ENCODE assay signal across 9 mouse cellular contexts in genomic region chr4:108798083-108798830, GRCm38 (mm10). TPM values are rescaled to one million over a fixed set of nuclear protein-coding genes. Genes with fewer than 3 reads are reported as not detected.
A peak's percentile ranks its signal among the peaks of the same experiment; 100 is the strongest.
DNase-seq lines count a peak whose midpoint lies in the region; ATAC-seq and TF ChIP-seq lines count a peak whose summit lies in the region.
"Had no signal": no experiment of that assay in that cellular context is flagged by ENCODE, and none has a peak within 500 bp of the region (broad histone marks: within the 10 kb centered on the region; RNA-seq: fewer than 3 reads in every experiment).

No protein-coding gene starts in this region.

- TF ChIP-seq EP300 in stomach, postnatal 0 days (optimal IDR thresholded peaks at IDR 0.05), result no peak

- no peak overlapping the region for H3K4me2 ChIP-seq in liver, embryonic 11.5 days
- no peak overlapping the region for H3K4me2 ChIP-seq in stomach, postnatal 0 days (replicated peaks; ENCODE audit: low read depth)
- H3K4me2 ChIP-seq: embryonic facial prominence, embryonic 13.5 days had no signal

- WGBS in liver, adult 2 months, result 43% methylated on average over 2 of the region's 2 CpGs
- 37% methylated on average over 2 of the region's 2 CpGs for WGBS in liver, embryonic 11.5 days
- 54% methylated on average over 2 of the region's 2 CpGs for WGBS in stomach, postnatal 0 days

- H3K27ac ChIP-seq in liver, adult 2 months (replicated peaks; ENCODE audit: insufficient read depth, low read depth, low read length), result no peak overlapping the region
- H3K27ac ChIP-seq in liver, embryonic 11.5 days (ENCODE audit: low read depth, low read length), result no peak overlapping the region
- no peak overlapping the region for H3K27ac ChIP-seq in stomach, postnatal 0 days (replicated peaks)
- H3K27ac ChIP-seq: embryonic facial prominence, embryonic 13.5 days had no signal

- no peak overlapping the region for H3K4me3 ChIP-seq in liver, adult 2 months (ENCODE audit: insufficient read depth, low read depth, low read length)
- H3K4me3 ChIP-seq in liver, embryonic 11.5 days (ENCODE audit: low read depth, low read length), result no peak overlapping the region
- H3K4me3 ChIP-seq in stomach, postnatal 0 days (ENCODE audit: low read depth, low read length), result no peak overlapping the region
- H3K4me3 ChIP-seq: embryonic facial prominence, embryonic 13.5 days had no signal

- H3K9ac ChIP-seq in liver, adult 2 months (ENCODE audit: low read depth, low read length), result no peak overlapping the region
- no peak overlapping the region for H3K9ac ChIP-seq in liver, embryonic 11.5 days (ENCODE audit: low read depth, low read length)
- H3K9ac ChIP-seq in stomach, postnatal 0 days (ENCODE audit: low read length), result no peak overlapping the region
- H3K9ac ChIP-seq: embryonic facial prominence, embryonic 13.5 days had no signal

- no peaks in the 10 kb centered on the region for H3K4me1 ChIP-seq in liver, adult 2 months (ENCODE audit: control insufficient read depth, insufficient read depth, low read length)
- H3K4me1 ChIP-seq in liver, embryonic 11.5 days (replicated peaks; ENCODE audit: control insufficient read depth, insufficient read depth, low read length), result no peaks in the 10 kb centered on the region
- no peaks in the 10 kb centered on the region for H3K4me1 ChIP-seq in stomach, postnatal 0 days (replicated peaks; ENCODE audit: control insufficient read depth, insufficient read depth)
- H3K4me1 ChIP-seq: embryonic facial prominence, embryonic 13.5 days had no signal

- no peaks in the 10 kb centered on the region for H3K27me3 ChIP-seq in liver, adult 2 months (ENCODE audit: control insufficient read depth, insufficient read depth, low read length)
- no peaks in the 10 kb centered on the region for H3K27me3 ChIP-seq in liver, embryonic 11.5 days (replicated peaks; ENCODE audit: control insufficient read depth, insufficient read depth, low read length)
- no peaks in the 10 kb centered on the region for H3K27me3 ChIP-seq in stomach, postnatal 0 days (ENCODE audit: control insufficient read depth, insufficient read depth, low read length)
- H3K27me3 ChIP-seq: embryonic facial prominence, embryonic 13.5 days had no signal

- H3K79me2 ChIP-seq in liver, adult 2 months (ENCODE audit: control insufficient read depth, insufficient read depth, low read length), result no peaks in the 10 kb centered on the region

- no peaks in the 10 kb centered on the region for H3K9me3 ChIP-seq in liver, embryonic 11.5 days (ENCODE audit: control insufficient read depth, low read length)
- no peaks in the 10 kb centered on the region for H3K9me3 ChIP-seq in stomach, postnatal 0 days (ENCODE audit: control insufficient read depth, low read length)
- H3K9me3 ChIP-seq: embryonic facial prominence, embryonic 13.5 days had no signal

- H3K36me3 ChIP-seq in liver, adult 2 months (ENCODE audit: control insufficient read depth, insufficient read depth, low read length), result no peaks in the 10 kb centered on the region
- no peaks in the 10 kb centered on the region for H3K36me3 ChIP-seq in liver, embryonic 11.5 days (ENCODE audit: control insufficient read depth, insufficient read depth, low read length)
- H3K36me3 ChIP-seq in stomach, postnatal 0 days (ENCODE audit: control insufficient read depth, insufficient read depth, low read length), result no peaks in the 10 kb centered on the region
- H3K36me3 ChIP-seq: embryonic facial prominence, embryonic 13.5 days had no signal

- TF ChIP-seq POLR2A in liver, adult 2 months (IDR thresholded peaks at IDR 0.05; ENCODE audit: extremely low read depth, insufficient read depth, low read length), result no peak

- peak; percentile 76 for TF ChIP-seq CTCF in liver, adult 2 months (IDR thresholded peaks at IDR 0.05; ENCODE audit: low read depth, low read length)
- TF ChIP-seq CTCF in stomach, postnatal 0 days (IDR thresholded peaks at IDR 0.05; ENCODE audit: low read depth), result peak; percentile 84

- DNase-seq in liver, adult 2 months (ENCODE audit: extremely low read depth, low read depth, low spot score), result peak; percentile 48
- no peak for DNase-seq in liver, embryonic 11.5 days (ENCODE audit: low spot score)
- DNase-seq in adrenal gland, adult 2 months, result peak; percentile 70
- DNase-seq in embryo, embryonic 11.5 days (ENCODE audit: low read depth, low spot score), result peak; percentile 26
- peak; percentile 80 for DNase-seq in heart, postnatal 4 days
- DNase-seq in layer of hippocampus, postnatal 25 days (ENCODE audit: extremely low spot score in 1 of 2, low spot score in 1 of 2), result peak; percentile 35 to 86
- peak; percentile 54 for DNase-seq in mesoderm, embryonic 11.5 days (ENCODE audit: low read depth, low spot score)
- peak; percentile 81 for DNase-seq in stomach, postnatal 0 days (ENCODE audit: low spot score)

- ATAC-seq in liver, embryonic 11.5 days (replicated peaks; ENCODE audit: low FRiP score), result no peak; the same call in 1 of the 2 replicates
- ATAC-seq in stomach, postnatal 0 days (ENCODE audit: low FRiP score, low TSS enrichment), result peak; percentile 67

RNA-seq across cellular contexts. Expression of gene Zfyve9, which starts 17.7 kb away (rescaled TPM):
- 15.0 and 15.4 TPM in 2 replicates for total RNA-seq in liver, adult 2 months (2014; rRNA removed)
- polyA plus RNA-seq in liver, adult 2 months (2012; rRNA removed), result 2.1 and 2.2 TPM in 2 replicates
- 1.2 and 1.9 TPM in 2 replicates for polyA plus RNA-seq in liver, embryonic 11.5 days (2014; fragmentation: Nextera tagmentation; extraction: Ambion mirVana)
- 10 to 100 TPM; 27.2 to 28.9 TPM for total RNA-seq in adrenal gland, adult 2 months (2021)
- polyA plus RNA-seq in adrenal gland, adult 2 months (2012; rRNA removed), result 4.1 and 4.5 TPM in 2 replicates
- total RNA-seq in heart, postnatal 4 days (2021), result 10 to 100 TPM; 24.3 to 25.7 TPM
- 10 to 100 TPM; 53.1 to 54.6 TPM for total RNA-seq in layer of hippocampus, postnatal 25 days (2021)
- 2.6 and 3.0 TPM in 2 replicates for polyA plus RNA-seq in stomach, postnatal 0 days (2015; fragmentation: Nextera tagmentation; extraction: Ambion mirVana)

RNA-seq across cellular contexts. Expression of gene Btf3l4, which starts 35.2 kb away (rescaled TPM):
- 27.3 and 29.9 TPM in 2 replicates for total RNA-seq in liver, adult 2 months (2014; rRNA removed)
- polyA plus RNA-seq in liver, adult 2 months (2012; rRNA removed), result 7.0 and 8.1 TPM in 2 replicates
- 121 and 125 TPM in 2 replicates for polyA plus RNA-seq in liver, embryonic 11.5 days (2014; fragmentation: Nextera tagmentation; extraction: Ambion mirVana)
- total RNA-seq in adrenal gland, adult 2 months (2021), result 100 to 1,000 TPM; 124 to 146 TPM
- polyA plus RNA-seq in adrenal gland, adult 2 months (2012; rRNA removed), result 6.0 and 10.3 TPM in 2 replicates
- 100 to 1,000 TPM; 130 to 132 TPM for total RNA-seq in heart, postnatal 4 days (2021)
- total RNA-seq in layer of hippocampus, postnatal 25 days (2021), result 10 to 100 TPM; 92.4 to 93.2 TPM
- 114 TPM in 2 replicates for polyA plus RNA-seq in stomach, postnatal 0 days (2015; fragmentation: Nextera tagmentation; extraction: Ambion mirVana)

RNA-seq across cellular contexts. Expression of gene Txndc12, which starts 36.1 kb away (rescaled TPM):
- total RNA-seq in liver, adult 2 months (2014; rRNA removed), result 38.1 and 41.4 TPM in 2 replicates
- 15.3 and 19.4 TPM in 2 replicates for polyA plus RNA-seq in liver, adult 2 months (2012; rRNA removed)
- 61.9 and 63.8 TPM in 2 replicates for polyA plus RNA-seq in liver, embryonic 11.5 days (2014; fragmentation: Nextera tagmentation; extraction: Ambion mirVana)
- 10 to 100 TPM; 71.6 to 75.7 TPM for total RNA-seq in adrenal gland, adult 2 months (2021)
- polyA plus RNA-seq in adrenal gland, adult 2 months (2012; rRNA removed), result 6.4 and 10.6 TPM in 2 replicates
- total RNA-seq in heart, postnatal 4 days (2021), result 10 to 100 TPM; 83.3 to 86.4 TPM
- total RNA-seq in layer of hippocampus, postnatal 25 days (2021), result 10 to 100 TPM; 37.0 to 37.7 TPM
- polyA plus RNA-seq in stomach, postnatal 0 days (2015; fragmentation: Nextera tagmentation; extraction: Ambion mirVana), result 64.0 and 66.7 TPM in 2 replicates

RNA-seq across cellular contexts. Expression of gene Kti12, which starts 49.3 kb away (rescaled TPM):
- total RNA-seq in liver, adult 2 months (2014; rRNA removed), result 8.1 and 11.1 TPM in 2 replicates
- polyA plus RNA-seq in liver, adult 2 months (2012; rRNA removed), result 26.6 and 32.0 TPM in 2 replicates
- 94.2 and 101 TPM in 2 replicates for polyA plus RNA-seq in liver, embryonic 11.5 days (2014; fragmentation: Nextera tagmentation; extraction: Ambion mirVana)
- total RNA-seq in adrenal gland, adult 2 months (2021), result 10 to 100 TPM; 30.1 to 30.9 TPM
- polyA plus RNA-seq in adrenal gland, adult 2 months (2012; rRNA removed), result 51.8 and 56.3 TPM in 2 replicates
- 10 to 100 TPM; 16.5 to 17.2 TPM for total RNA-seq in heart, postnatal 4 days (2021)
- total RNA-seq in layer of hippocampus, postnatal 25 days (2021), result 10 to 100 TPM; 18.1 to 20.1 TPM
- polyA plus RNA-seq in stomach, postnatal 0 days (2015; fragmentation: Nextera tagmentation; extraction: Ambion mirVana), result 30.9 TPM in 2 replicates

RNA-seq across cellular contexts. Expression of gene A730015C16Rik, which starts 50.2 kb away (rescaled TPM):
- total RNA-seq in liver, adult 2 months (2014; rRNA removed), result 0.07 and 0.09 TPM in 2 replicates
- polyA plus RNA-seq in liver, adult 2 months (2012; rRNA removed), result 0.09 and 0.37 TPM in 2 replicates
- 0.51 and 0.92 TPM in 2 replicates for polyA plus RNA-seq in liver, embryonic 11.5 days (2014; fragmentation: Nextera tagmentation; extraction: Ambion mirVana)
- total RNA-seq in adrenal gland, adult 2 months (2021), result not detected
- 0.26 TPM in 1 of 2 replicates, not detected in the other for polyA plus RNA-seq in adrenal gland, adult 2 months (2012; rRNA removed)
- not detected for total RNA-seq in heart, postnatal 4 days (2021)
- under 1 TPM in 1 of 2 experiments, not detected in 1; 0.37 TPM for total RNA-seq in layer of hippocampus, postnatal 25 days (2021)
- polyA plus RNA-seq in stomach, postnatal 0 days (2015; fragmentation: Nextera tagmentation; extraction: Ambion mirVana), result 0.38 and 0.99 TPM in 2 replicates
